ENCODE assay signal across 22 mouse cellular contexts in genomic region chr4:125526425-125526824, GRCm38 (mm10). TPM values are rescaled to one million over a fixed set of nuclear protein-coding genes. Genes with fewer than 3 reads are reported as not detected.
"Had no signal": no experiment of that assay in that cellular context is flagged by ENCODE, and none has a peak within 500 bp of the region (broad histone marks: within the 10 kb centered on the region; RNA-seq: fewer than 3 reads in every experiment).

No protein-coding gene starts in this region.

- H3K9me3 ChIP-seq: liver, embryonic 15.5 days; lung, embryonic 15.5 days; midbrain, embryonic 15.5 days; neural tube, embryonic 13.5 days; stomach, embryonic 15.5 days had no signal

- H3K27me3 ChIP-seq: liver, embryonic 15.5 days; lung, embryonic 15.5 days; midbrain, embryonic 13.5 days; midbrain, embryonic 15.5 days; stomach, embryonic 15.5 days had no signal

- H3K4me2 ChIP-seq: liver, embryonic 15.5 days; lung, embryonic 15.5 days; midbrain, embryonic 11.5 days; midbrain, embryonic 13.5 days; midbrain, embryonic 15.5 days; neural tube, embryonic 13.5 days; stomach, embryonic 15.5 days had no signal

- H3K36me3 ChIP-seq: liver, embryonic 15.5 days; lung, embryonic 15.5 days; midbrain, embryonic 13.5 days; midbrain, embryonic 15.5 days; neural tube, embryonic 13.5 days; stomach, embryonic 15.5 days had no signal

- DNase-seq: liver, postnatal 0 days; lung, adult 2 months; lung, postnatal 14 days; lung, postnatal 36 days; right cerebral cortex, postnatal 14 days; thymus, adult 2 months; thymus, postnatal 25 days; thymus, postnatal 4 days had no signal

- H3K27ac ChIP-seq: liver, embryonic 15.5 days; lung, embryonic 15.5 days; macrophage; midbrain, embryonic 13.5 days; midbrain, embryonic 15.5 days; neural tube, embryonic 13.5 days; stomach, embryonic 15.5 days; stomach, postnatal 0 days had no signal

- H3K9ac ChIP-seq: liver, embryonic 15.5 days; liver, postnatal 0 days; lung, embryonic 15.5 days; midbrain, embryonic 13.5 days; midbrain, embryonic 15.5 days; neural tube, embryonic 13.5 days; stomach, embryonic 15.5 days had no signal

- H3K4me3 ChIP-seq: liver, embryonic 15.5 days; lung, embryonic 15.5 days; megakaryocyte, embryonic 14.5 days; midbrain, embryonic 13.5 days; midbrain, embryonic 15.5 days; neural tube, embryonic 13.5 days; stomach, embryonic 15.5 days had no signal

- H3K4me1 ChIP-seq: liver, embryonic 15.5 days; lung, embryonic 15.5 days; megakaryocyte, embryonic 14.5 days; stomach, embryonic 15.5 days had no signal

- ATAC-seq: liver, postnatal 0 days; lung, postnatal 0 days; midbrain, embryonic 13.5 days; midbrain, embryonic 15.5 days had no signal

RNA-seq across cellular contexts. Expression of gene Grik3, which starts 35.9 kb away (rescaled TPM):
- total RNA-seq: megakaryocyte progenitor cell, adult 5-6 weeks; monocyte, adult 5-6 weeks; neutrophil, adult 5-6 weeks had no signal
- polyA plus RNA-seq: liver, embryonic 15.5 days; lung, embryonic 15.5 days; lung, postnatal 0 days; macrophage had no signal
